Mouse (Mus musculus) small intestine, adult 2 months (tissue): ENCODE results near the gene Csrp2. TPM values are rescaled to one million over a fixed set of nuclear protein-coding genes. Genes with fewer than 3 reads are reported as not detected.

Source experiments
- H3K27ac ChIP-seq: fragments of 200-500 bp; 2 replicates; pipeline ENCODE4 v1.5.1; 2012; ENCODE audit warnings: low read depth, low read length, control low read depth, inconsistent platforms; ENCODE audit not compliant: insufficient read depth
- H3K27me3 ChIP-seq: fragments of 200-500 bp; 2 replicates; pipeline ENCODE4 v1.6.1; 2012; ENCODE audit warnings: mild to moderate bottlenecking, moderate library complexity, low read length, inconsistent platforms; ENCODE audit not compliant: control insufficient read depth, insufficient read depth
- H3K36me3 ChIP-seq: fragments of 200-500 bp; 2 replicates; pipeline ENCODE4 v1.6.1; 2012; ENCODE audit warnings: mild to moderate bottlenecking, low read length, control low read depth, inconsistent platforms; ENCODE audit not compliant: control insufficient read depth, insufficient read depth
- H3K4me1 ChIP-seq: fragments of 200-500 bp; 2 replicates; pipeline ENCODE4 v1.6.1; 2012; ENCODE audit warnings: low read length, inconsistent platforms, mixed read lengths; ENCODE audit not compliant: control insufficient read depth, insufficient read depth, insufficient read length
- H3K4me3 ChIP-seq: fragments of 200-500 bp; 2 replicates; pipeline ENCODE4 v1.5.1; 2012; ENCODE audit warnings: low read depth, mild to moderate bottlenecking, control low read depth, inconsistent platforms, low read length, moderate library complexity
- CTCF ChIP-seq: fragments of 200-500 bp; IDR thresholded peaks from 2 replicates; pipeline ENCODE4 v1.5.1; 2012; ENCODE audit warnings: low read depth, mild to moderate bottlenecking, control low read depth, inconsistent platforms, low read length, moderate library complexity, mixed read lengths; ENCODE audit not compliant: insufficient replicate concordance, insufficient read length; ENCODE audit errors: extremely low read depth
- POLR2A ChIP-seq: fragments of 200-500 bp; IDR thresholded peaks from 2 replicates; pipeline ENCODE4 v1.6.1; 2012; ENCODE audit warnings: low read depth, mild to moderate bottlenecking, control low read depth, inconsistent platforms, low read length, moderate library complexity
- WGBS: fragments of 180-500 bp; shearing (Covaris S2); methylation state at CpG from one replicate; pipeline ENCODE4 v1.1.7; 2018; 5-methylcytosine and 5-hydroxymethylcytosine counted together
- polyA plus RNA-seq: library from polyadenylated mRNA; depleted of rRNA; stranded (reverse); fragments of >200 nt; gene quantifications from 2 replicates; pipeline ENCODE4 v1.2.3, GENCODE M21; 2012; rRNA removed

Csrp2 gene
- polyA plus RNA-seq, result 19.2 and 44.9 TPM in 2 replicates

GRCm38 (mm10) chr10:110919531-110920343 lies at the start of gene Csrp2:
Csrp2 (plus strand) TSS chr10:110919789.
- H3K4me1 ChIP-seq, result peaks cover 5% of the 10 kb centered on the region; the same call in 1 of the 2 replicates
- peak within 1 kb of the TSS; percentile 82 for H3K4me3 ChIP-seq
- WGBS, result under 1% methylated on average over 67 of the region's 67 CpGs
- no peaks in the 10 kb centered on the region for H3K27me3 ChIP-seq
- TF ChIP-seq CTCF (no peak), POLR2A (peak; percentile 69)
- H3K27ac ChIP-seq, result peak within 1 kb of the TSS; percentile 60
- no peaks in the 10 kb centered on the region for H3K36me3 ChIP-seq

DNA sequence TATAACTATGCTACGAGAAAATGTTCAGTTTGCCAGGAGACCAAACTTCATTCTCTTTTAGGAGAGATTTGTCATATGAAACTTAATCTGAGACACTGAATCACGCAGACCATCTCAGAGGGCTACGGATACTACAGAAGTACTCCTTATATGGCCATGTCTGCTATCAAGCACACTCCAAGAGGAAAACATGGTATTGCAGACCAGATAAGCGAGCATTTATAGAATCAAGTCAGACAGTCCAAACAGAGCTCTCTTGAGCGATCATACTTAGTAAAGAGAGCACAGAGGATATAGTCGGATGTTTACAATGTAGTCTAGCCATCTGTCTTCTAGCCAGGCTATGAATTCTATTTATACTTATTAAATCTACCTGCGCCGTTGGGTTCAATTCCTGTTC lies 44.7 kb upstream of the Csrp2 start:
- no peak overlapping the region for H3K27ac ChIP-seq
- H3K36me3 ChIP-seq, result no peaks in the 10 kb centered on the region
- H3K4me1 ChIP-seq, result 0 out of 2 replicates have a peak, but pooled peaks cover 2% of the 10 kb centered on the region
- WGBS, result 76% methylated on average over 8 of the region's 8 CpGs
- H3K4me3 ChIP-seq, result no peak overlapping the region
- TF ChIP-seq CTCF, result no peak
- no peak for TF ChIP-seq POLR2A
- no peaks in the 10 kb centered on the region for H3K27me3 ChIP-seq

- Histone ChIP-seq H3K4me1 (0 out of 2 replicates have a peak, but pooled peaks cover 2% of the 10 kb centered on the region), H3K36me3 (no peaks in the 10 kb centered on the region), H3K27ac (no peak overlapping the region), H3K4me3 (no peak overlapping the region), H3K27me3 (no peaks in the 10 kb centered on the region)
- TF ChIP-seq CTCF (no peak), POLR2A (no peak)
- 86% methylated on average over 3 of the region's 3 CpGs for WGBS
These were observed 42.6 kb upstream of the Csrp2 start for GRCm38 (mm10) chr10:110876956-110877355.

GRCm38 (mm10) chr10:110877851-110878250 lies 41.7 kb upstream of the Csrp2 start:
- Histone ChIP-seq H3K4me3 (no peak overlapping the region), H3K27me3 (no peaks in the 10 kb centered on the region), H3K27ac (no peak overlapping the region), H3K36me3 (no peaks in the 10 kb centered on the region), H3K4me1 (0 out of 2 replicates have a peak, but pooled peaks cover 2% of the 10 kb centered on the region)
- WGBS, result 45% methylated on average over 8 of the region's 8 CpGs
- TF ChIP-seq CTCF (no peak), POLR2A (no peak)

DNA sequence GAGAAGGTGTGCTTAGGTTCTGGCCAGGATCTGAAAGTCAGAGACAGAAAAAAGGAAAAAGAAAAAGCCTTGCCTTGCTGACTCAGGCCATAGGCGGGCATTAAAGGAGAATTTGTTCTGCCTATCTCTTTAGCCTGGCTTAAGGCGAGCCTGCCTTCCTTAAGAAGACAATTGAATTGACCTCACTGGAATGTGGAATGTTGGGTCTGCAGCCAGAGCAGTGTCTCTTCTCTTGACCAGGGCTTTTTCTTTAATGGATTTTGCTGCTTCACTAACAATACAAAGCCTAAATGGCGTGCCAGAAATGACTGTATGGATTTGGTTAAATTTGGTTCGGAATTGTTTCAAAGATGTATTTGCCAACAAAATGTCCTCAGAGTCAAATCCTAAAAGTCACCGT lies 40.9 kb upstream of the Csrp2 start:
- H3K36me3 ChIP-seq, result no peaks in the 10 kb centered on the region
- WGBS, result 51% methylated on average over 5 of the region's 5 CpGs
- no peak overlapping the region for H3K4me3 ChIP-seq
- no peak overlapping the region for H3K27ac ChIP-seq
- no peaks in the 10 kb centered on the region for H3K27me3 ChIP-seq
- TF ChIP-seq CTCF, result no peak
- TF ChIP-seq POLR2A, result no peak
- H3K4me1 ChIP-seq, result 0 out of 2 replicates have a peak, but pooled peaks cover 2% of the 10 kb centered on the region

DNA sequence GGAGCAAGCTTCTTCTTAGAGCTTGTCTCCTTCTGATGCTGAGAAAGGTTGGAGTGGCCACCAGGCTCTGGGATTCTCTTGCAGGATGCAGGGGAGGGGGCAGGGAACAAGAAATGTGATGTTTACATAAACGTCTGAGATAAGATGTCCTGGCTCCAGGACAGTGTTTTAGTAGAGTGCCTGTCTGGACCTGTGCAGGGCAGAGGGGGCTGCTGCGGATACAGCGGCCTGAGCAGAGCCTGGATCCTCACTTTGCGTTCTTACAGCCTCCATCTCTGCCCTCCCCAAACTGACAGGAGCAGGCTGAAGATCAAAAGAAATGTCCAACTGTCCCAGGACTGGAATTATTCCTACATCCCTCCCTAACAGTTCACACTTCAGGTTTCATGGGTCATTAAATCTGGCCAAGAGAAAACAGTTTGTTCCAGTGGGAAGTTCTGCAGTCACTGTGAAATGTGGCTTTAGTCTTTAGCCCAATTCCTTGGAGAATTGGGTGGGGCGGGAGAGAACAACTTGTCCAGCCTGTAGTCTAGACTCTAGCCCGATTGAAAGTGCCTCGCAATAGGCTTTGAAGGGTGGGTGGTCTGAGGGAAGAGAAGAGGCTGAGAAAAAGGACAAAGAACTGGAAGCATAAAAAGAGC lies 40.0 kb upstream of the Csrp2 start:
- no peaks in the 10 kb centered on the region for H3K36me3 ChIP-seq
- 41% methylated on average over 7 of the region's 7 CpGs for WGBS
- no peak overlapping the region for H3K27ac ChIP-seq
- no peak for TF ChIP-seq CTCF
- no peak for TF ChIP-seq POLR2A
- H3K27me3 ChIP-seq, result no peaks in the 10 kb centered on the region
- no peak overlapping the region for H3K4me3 ChIP-seq
- H3K4me1 ChIP-seq, result 0 out of 2 replicates have a peak, but pooled peaks cover 2% of the 10 kb centered on the region

DNA sequence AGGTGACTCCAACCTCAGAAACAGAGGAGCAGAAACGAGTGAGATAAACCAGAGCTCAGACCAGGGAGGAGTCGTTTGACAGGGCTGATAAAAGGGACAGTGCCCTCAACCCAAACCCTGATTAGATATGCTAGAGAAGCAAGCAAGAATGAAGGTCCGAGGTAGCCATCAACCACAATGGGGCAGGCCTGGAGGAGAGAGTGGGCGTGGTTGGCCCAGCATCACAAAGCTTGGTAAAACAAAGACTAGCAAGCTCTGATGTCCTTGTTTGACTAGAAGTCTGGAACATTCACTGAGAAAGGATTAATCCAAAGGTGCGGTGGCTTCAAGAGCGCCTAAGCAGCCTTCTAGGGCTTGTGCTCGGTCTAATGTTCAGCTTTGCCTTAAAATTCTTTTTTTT lies 38.2 kb upstream of the Csrp2 start:
- H3K4me1 ChIP-seq, result 0 out of 2 replicates have a peak, but pooled peaks cover 2% of the 10 kb centered on the region
- 67% methylated on average over 7 of the region's 7 CpGs for WGBS
- no peak overlapping the region for H3K4me3 ChIP-seq
- no peaks in the 10 kb centered on the region for H3K36me3 ChIP-seq
- TF ChIP-seq CTCF (no peak), POLR2A (no peak)
- H3K27ac ChIP-seq, result no peak overlapping the region
- no peaks in the 10 kb centered on the region for H3K27me3 ChIP-seq
